Mouse (Mus musculus) ovary, postnatal 10 days (tissue): Measurements from ENCODE around the gene Arid5b.

Experiments used
- DNase-seq: peaks from one replicate; pipeline ENCODE4 v3.0.0; 2022; ENCODE audit warnings: low spot score

The Arid5b gene

GRCm38 (mm10) chr10:68236956-68237455 lies 41.5 kb downstream of the Arid5b start:
- no peak for DNase-seq

DNA sequence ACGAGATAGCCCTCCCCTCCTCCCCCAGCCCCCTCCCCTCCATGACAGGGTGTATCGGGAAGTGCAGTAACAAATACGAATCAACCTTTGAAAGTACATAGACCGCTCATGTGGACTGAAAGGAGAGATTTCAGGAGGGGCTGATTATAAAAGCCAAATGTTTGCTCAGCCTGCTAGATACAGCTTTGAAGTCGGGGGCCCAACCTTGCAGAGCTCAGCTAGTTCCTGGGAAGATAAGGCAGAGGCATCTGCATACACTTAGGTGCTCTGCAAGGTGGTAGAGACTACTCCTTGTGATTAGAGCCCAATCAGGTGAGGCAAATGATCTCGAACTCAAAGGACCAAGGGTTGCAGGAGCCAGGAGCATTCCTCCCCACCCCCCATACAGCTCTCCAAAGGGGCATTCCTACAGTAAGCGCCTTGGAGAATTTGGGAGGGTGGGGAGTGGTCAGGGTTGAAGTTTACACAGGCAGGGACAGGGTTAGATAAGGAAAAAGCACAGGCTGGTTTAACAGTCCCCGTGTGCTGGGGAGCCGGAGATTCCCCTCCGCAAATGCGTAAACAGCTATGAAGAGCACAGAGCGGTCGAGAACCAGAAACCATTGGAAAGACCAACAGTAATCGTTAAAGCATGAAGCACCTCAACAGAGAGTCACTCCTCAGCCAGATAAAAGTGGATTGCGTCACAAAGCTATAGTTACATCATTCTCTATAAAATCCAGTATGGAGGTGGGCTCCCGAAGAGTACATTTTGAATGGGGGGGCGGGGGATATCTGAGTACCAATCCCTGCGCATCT lies 47.0 kb downstream of the Arid5b start:
- no peak for DNase-seq

DNA sequence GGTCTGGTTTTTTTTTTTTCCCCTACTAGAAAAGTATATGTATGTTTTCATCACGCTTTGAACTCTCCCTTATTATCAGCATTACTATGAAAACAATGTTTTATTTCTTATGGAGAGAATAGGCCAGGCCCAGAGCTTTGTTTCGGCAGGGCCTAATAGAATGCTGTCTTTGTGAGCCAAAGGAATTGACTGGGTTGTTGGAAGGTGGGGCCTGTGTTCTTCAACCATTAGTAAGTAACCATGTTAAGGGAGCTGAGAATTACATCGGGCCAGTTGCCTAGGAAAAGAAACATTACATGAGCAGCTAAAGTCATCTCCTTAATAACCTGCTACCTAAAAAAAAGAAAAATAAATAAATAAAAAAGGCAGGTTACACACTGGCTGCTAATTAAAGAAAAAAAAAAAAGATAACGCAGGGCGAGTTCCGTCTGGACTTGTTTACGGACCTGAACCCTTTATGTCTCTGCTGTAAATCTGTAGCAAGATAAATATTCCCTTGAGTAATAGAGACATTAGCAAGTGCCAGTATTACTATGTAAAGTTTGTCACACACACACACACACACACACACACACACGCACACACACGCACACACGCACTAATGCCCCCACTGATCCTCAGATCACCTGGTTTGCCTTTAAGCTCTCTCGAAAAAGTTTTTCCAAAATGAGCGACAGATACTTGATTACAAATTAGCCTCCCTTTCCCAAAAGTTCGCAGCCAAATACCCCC lies 47.7 kb downstream of the Arid5b start:
- no peak for DNase-seq

GRCm38 (mm10) chr10:68229640-68230565 lies 48.6 kb downstream of the Arid5b start:
- DNase-seq, result no peak

DNA sequence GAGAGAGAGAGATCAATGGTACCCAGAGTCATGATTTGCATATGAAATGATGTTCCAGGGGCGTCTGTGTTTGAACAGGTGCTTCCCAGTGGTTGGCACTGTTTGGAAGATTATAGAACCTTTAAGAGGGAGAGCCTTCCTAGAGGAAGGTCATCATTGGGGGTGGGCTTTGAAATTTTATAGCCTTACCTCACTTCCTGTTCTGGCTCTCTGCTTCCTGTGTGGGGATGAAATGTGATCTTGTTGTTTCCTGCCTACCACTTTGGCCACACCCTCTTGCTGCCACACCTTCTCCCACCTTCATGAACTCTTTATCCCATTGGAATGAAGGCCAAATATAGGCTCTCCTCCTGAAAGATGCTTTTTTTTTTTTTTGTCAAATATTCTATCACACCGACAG lies 55.9 kb downstream of the Arid5b start:
- no peak for DNase-seq

DNA sequence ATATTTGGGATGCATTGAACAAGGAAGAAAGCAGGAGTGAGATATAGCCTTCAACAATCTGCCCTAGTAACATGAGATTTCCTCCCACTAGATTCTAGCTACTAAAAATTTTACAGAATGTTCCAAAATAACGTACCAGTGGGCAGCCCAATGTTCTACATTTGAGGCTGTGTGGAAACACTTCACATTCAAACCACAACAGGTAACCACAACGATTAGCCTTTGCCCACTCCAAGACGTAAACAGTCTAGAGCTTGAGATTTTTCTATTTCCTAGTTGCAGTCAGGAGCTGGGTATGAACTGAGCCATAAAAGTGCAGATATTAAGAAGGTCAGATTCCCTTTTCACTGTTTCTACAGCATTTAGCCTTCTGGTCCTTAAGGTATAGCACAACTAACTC lies 56.5 kb downstream of the Arid5b start:
- no peak for DNase-seq

DNA sequence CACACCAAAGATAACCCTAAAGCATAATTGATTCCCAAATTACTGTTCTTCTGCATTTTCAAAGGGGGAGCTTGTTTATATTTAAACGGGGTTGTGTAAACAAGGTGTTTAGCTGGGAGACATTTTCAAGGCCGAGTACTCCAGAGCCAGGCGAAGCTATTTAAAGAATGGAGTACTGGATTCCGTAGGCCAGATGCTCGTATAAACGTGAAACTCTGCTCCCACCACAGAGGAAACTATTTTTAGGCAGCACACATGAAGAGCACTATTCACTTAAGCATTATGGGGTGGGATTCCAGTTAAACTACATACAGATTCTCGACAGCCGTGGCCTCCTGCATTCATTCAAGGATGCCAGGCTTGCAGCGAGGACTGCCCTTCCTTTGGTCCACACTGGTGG lies 59.2 kb downstream of the Arid5b start:
- no peak for DNase-seq

DNA sequence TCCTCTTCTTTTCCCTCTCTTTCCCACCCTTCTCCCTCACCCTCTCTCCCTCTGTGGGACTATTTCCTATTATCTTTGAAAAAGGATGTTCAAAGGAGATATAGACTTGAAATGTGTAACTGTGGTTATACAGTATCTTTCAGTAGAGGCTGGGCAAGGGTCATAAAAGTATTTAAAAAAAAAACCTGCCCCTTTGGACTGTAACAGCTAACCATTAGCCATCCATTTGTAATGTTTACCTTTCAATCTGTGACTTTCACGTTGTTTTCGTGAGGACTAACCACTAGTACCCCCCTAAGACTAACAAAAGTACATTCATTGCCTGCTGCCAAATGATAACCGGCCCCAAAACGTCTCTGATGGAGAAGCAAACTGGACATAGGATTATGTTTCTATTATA lies 59.9 kb downstream of the Arid5b start:
- DNase-seq, result no peak

DNA sequence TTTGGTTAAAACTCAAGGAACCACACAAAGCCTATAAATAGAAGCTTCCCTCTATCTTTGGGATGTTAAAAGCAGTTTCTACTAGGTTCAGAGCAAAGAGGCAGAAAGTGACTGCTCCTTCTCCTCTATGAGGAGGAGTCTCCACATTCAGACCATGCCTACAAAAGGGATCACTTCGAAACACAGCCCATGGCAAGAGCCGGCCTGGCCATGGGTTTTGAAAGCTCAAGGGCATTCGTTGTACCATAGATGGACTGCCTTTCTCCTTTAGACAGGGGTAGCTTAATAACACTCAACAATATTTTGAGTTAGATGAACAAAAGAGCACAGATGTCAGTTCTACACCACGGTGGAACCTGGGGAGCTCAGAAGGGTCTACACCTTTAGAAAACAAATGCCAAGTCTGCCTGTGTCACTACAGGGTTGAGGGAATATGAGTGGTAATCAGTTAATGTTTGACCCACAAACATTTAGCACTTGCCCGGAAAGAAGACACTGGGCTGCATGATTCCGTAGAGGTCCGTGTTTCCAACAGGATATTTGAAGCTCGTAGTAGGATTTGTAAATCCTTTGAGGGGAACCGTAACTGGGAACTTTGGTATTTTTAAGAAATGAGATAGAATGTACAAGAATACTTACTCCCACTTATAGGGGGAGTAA lies 63.6 kb downstream of the Arid5b start:
- DNase-seq, result no peak

DNA sequence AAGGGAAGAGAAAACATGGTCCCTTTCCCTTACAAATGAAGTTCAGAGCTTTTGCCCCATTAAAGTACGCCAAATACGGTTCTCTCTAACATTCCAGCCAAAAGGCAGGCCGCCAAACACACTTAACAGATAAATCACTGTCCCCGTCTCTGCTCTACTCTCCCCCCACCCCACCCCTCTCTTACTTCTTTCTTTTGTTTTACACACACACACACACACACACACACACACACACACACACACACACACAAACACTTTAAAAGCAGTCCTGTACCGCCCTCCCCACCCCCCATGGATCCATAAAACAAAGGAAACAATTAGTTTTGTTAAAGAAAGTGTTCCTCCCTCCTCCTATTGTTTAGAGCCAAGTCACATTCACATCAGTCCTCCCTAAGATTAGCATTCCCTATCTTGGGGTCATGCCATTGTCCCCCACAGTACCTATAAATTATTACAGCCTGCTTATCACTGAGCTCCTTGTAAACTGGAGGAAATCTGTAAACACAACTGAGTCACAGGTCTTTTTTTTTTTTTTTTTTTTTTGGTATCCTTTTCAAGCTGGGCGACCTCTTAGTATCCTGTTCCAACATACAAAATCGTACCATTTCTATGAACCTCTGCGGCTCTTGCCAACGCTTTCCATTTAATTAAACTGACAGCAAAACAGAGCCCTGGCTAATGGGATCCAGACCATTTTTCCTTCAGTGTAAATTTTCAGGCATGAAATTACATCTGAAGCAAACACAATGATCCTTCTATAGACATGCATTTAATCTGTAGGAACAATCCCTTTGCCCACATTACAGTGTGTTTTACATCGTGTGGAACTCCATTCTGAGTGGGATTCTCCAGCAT lies 66.3 kb downstream of the Arid5b start:
- DNase-seq, result peak; percentile 41

DNA sequence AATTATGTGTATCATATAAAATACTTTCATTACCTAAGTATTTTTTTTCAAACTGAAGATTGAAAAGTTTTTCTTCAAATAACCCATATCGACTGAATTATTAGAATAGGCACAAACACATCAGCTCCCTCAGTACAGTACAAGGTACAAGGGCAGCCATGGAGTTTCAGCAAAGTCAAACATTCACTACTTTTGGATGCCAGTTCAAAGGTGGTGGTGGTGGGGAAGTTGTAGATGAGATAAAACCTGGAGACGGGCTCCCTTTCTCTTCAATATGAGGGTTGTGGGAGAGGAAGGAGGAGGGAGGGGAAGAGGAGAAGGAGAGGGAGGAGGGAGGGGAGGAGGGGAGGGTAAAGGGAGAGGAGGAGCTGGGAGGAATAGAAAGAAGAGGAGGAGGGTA lies 67.0 kb downstream of the Arid5b start:
- no peak for DNase-seq

DNA sequence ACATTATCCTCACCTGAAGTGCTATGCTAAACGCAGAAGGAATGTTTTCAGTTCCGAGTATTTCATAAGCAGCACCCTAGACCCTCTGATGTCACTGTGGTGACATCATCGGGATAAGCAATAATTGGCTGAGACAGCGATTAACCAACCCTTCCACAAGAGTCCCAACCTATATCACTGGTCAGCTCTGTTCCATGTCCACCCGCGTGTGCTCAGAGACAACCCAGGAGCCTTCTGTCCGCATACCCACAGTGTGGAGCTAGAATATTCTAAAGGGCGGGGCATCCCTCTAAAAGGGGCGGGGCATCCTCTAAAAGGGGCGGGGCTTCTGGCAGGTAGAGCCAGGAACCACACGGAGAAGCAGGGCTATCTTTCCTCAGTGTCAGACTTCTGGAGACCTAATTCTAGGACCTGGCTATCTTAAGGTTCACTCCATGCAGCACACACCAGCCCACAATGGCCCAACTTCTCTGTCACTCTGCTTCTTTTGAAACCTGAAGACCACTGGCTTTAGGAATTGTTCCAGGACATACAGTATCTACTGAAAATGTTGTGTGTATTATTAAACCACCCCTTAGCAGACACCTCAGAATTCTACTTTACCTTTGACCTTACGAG lies 68.4 kb downstream of the Arid5b start:
- no peak for DNase-seq

- DNase-seq, result no peak
Observed at GRCm38 (mm10) chr10:68208670-68209065, 69.9 kb downstream of the Arid5b start.

DNA sequence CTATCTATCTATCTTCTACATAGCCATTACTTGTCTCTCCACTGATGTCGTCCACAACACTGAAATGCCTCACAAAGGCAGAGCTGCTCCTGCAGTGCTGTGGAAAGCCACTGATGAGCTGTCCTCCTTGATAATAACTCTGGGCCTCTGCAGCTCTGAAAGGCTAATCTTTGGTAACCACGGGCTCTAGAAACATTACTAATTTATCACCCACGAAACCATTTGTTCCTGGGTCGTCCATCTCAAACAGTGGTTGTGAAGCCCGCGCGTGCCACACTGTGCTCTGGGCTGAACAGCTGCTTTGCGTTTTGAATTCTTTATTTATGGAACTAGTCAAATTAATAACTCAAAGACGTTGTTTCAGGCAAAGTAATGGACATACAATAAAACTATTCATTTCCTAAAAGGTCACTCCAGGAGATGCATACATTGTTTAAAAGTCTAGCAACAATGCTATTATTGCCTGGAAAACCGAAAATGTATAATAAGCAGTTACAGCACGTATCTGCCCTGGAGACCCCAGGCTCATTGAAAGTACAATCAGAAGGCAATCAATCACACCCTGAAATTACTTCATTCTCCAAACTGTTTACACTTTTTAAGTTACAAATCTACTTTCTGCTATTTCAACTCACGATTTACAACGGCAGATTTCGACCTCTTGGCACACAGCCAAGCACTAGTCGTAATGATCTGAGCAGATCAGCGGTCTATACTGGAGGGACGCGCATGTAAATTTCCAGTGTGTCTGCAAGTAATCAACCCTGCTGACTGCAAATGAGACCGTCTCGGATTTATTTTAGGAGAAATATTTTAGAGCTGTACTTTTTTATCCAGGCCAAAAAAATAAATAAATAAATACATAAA lies 70.5 kb downstream of the Arid5b start:
- DNase-seq, result no peak

- DNase-seq, result no peak
Observed at GRCm38 (mm10) chr10:68204391-68204790, 74.1 kb downstream of the Arid5b start.

DNA sequence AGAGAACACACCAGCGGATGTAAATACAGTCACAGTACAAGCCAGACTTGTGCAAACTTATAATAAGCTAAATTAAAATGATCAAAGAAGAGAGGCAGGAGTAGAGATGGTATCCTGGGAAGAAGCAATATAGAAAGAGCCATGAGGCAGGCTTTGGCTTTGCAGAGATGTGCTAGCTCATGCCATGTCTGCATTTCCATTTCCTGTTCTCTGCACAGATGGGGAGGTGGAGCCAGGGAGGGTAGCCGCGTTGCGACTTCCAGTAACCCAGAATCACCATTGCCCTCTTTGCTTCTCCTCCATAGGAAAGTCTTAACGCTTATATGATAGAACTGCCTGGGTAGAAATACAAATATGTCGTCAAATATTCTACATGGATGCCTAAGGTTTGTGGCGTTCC lies 74.7 kb downstream of the Arid5b start:
- DNase-seq, result no peak

GRCm38 (mm10) chr10:68203322-68203721 lies 75.2 kb downstream of the Arid5b start:
- no peak for DNase-seq

- no peak for DNase-seq
Observed at GRCm38 (mm10) chr10:68199440-68199839, 79.1 kb downstream of the Arid5b start.

- no peak for DNase-seq
Observed at GRCm38 (mm10) chr10:68196324-68196723, 82.2 kb downstream of the Arid5b start.
